Mouse (Mus musculus): Measurements from ENCODE around the gene Mgat4a. TPM values are rescaled to one million over a fixed set of nuclear protein-coding genes. Genes with fewer than 3 reads are reported as not detected.

The Mgat4a gene
- polyA plus RNA-seq, 1 experiment from 2014 or later, result 1.2 TPM

GRCm38 (mm10) chr1:37481331-37481730, 59.5 kb downstream of the Mgat4a start:
- Histone ChIP-seq H3K36me3 (no peaks in the 10 kb centered on the region), H3K27me3 (ENCODE audit: insufficient read depth, poor library complexity, severe bottlenecking) (no peaks in the 10 kb centered on the region), H3K4me1 (replicated peaks) (peaks cover 3% of the 10 kb centered on the region; the same call in 1 of the 2 replicates), H3K4me3 (no peak overlapping the region), H3K9me3 (no peaks in the 10 kb centered on the region), H3K27ac (no peak overlapping the region)
- DNase-seq (ENCODE audit: low spot score), result no peak
- WGBS, result 94% methylated on average over 2 of the region's 2 CpGs

- whole genome bisulfite sequencing, result 90% methylated on average over 6 of the region's 6 CpGs
- no peak overlapping the region for H3K27ac ChIP-seq
- no peaks in the 10 kb centered on the region for H3K36me3 ChIP-seq
- H3K4me1 ChIP-seq (replicated peaks), result peaks cover 7% of the 10 kb centered on the region; the same call in 1 of the 2 replicates
- H3K4me3 ChIP-seq, result no peak overlapping the region
- H3K9me3 ChIP-seq, result no peaks in the 10 kb centered on the region
- DNase-seq (ENCODE audit: low spot score), result no peak
- H3K27me3 ChIP-seq (ENCODE audit: insufficient read depth, poor library complexity, severe bottlenecking), result no peaks in the 10 kb centered on the region
Observed at GRCm38 (mm10) chr1:37480731-37481130, 60.1 kb downstream of the Mgat4a start.

GRCm38 (mm10) chr1:37479759-37480158, 61.1 kb downstream of the Mgat4a start:
- no peaks in the 10 kb centered on the region for H3K9me3 ChIP-seq
- H3K27me3 ChIP-seq (ENCODE audit: insufficient read depth, poor library complexity, severe bottlenecking), result no peaks in the 10 kb centered on the region
- H3K36me3 ChIP-seq, result no peaks in the 10 kb centered on the region
- H3K4me3 ChIP-seq, result no peak overlapping the region
- no peak overlapping the region for H3K27ac ChIP-seq
- peaks cover 7% of the 10 kb centered on the region; the same call in 1 of the 2 replicates for H3K4me1 ChIP-seq (replicated peaks)
- WGBS, result 88% methylated on average over 8 of the region's 8 CpGs
- no peak for DNase-seq (ENCODE audit: low spot score)

- H3K27me3 ChIP-seq (ENCODE audit: insufficient read depth, poor library complexity, severe bottlenecking), result no peaks in the 10 kb centered on the region
- H3K9me3 ChIP-seq, result no peaks in the 10 kb centered on the region
- H3K36me3 ChIP-seq, result no peaks in the 10 kb centered on the region
- no peak overlapping the region for H3K4me3 ChIP-seq
- 75% methylated on average over 9 of the region's 9 CpGs for WGBS
- peaks cover 7% of the 10 kb centered on the region; the same call in 1 of the 2 replicates for H3K4me1 ChIP-seq (replicated peaks)
- no peak overlapping the region for H3K27ac ChIP-seq
- DNase-seq (ENCODE audit: low spot score), result no peak
Observed at GRCm38 (mm10) chr1:37479074-37479473, 61.7 kb downstream of the Mgat4a start.

- no peak overlapping the region for H3K27ac ChIP-seq
- WGBS, result 84% methylated on average over 7 of the region's 7 CpGs
- DNase-seq (ENCODE audit: low spot score), result no peak
- H3K36me3 ChIP-seq, result no peaks in the 10 kb centered on the region
- H3K27me3 ChIP-seq (ENCODE audit: insufficient read depth, poor library complexity, severe bottlenecking), result no peaks in the 10 kb centered on the region
- peaks cover 7% of the 10 kb centered on the region; the same call in 1 of the 2 replicates for H3K4me1 ChIP-seq (replicated peaks)
- no peak overlapping the region for H3K4me3 ChIP-seq
- no peaks in the 10 kb centered on the region for H3K9me3 ChIP-seq
Observed at GRCm38 (mm10) chr1:37478416-37478815, 62.4 kb downstream of the Mgat4a start.

- Histone ChIP-seq H3K9me3 (no peaks in the 10 kb centered on the region), H3K36me3 (no peaks in the 10 kb centered on the region), H3K27me3 (ENCODE audit: insufficient read depth, poor library complexity, severe bottlenecking) (no peaks in the 10 kb centered on the region), H3K27ac (no peak overlapping the region), H3K4me3 (no peak overlapping the region), H3K4me1 (replicated peaks) (peaks cover 7% of the 10 kb centered on the region; the same call in 1 of the 2 replicates)
- DNase-seq (ENCODE audit: low spot score), result no peak
- 88% methylated on average over 5 of the region's 5 CpGs for WGBS
Observed at GRCm38 (mm10) chr1:37477928-37478327, 62.9 kb downstream of the Mgat4a start.

DNA sequence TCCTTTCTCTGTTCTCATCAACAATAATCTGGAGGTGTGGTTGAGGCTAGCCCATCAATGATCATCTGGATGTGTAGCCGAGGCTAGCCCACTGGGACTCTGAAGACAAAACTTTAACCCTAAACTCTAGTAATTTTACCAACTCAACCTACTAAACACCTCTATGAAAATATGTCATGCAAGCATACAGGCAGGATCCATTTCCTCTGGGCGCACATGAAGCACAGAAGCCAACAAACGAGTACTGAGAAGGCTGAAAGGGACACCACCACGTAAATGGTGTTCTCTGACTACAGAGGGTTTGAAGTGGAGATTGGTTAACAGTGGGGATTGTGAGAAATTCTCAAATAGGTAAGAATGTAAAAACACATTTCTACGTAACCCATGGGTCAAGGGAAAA, 63.6 kb downstream of the Mgat4a start:
- 95% methylated on average over 5 of the region's 5 CpGs for WGBS
- H3K4me1 ChIP-seq (replicated peaks), result peaks cover 7% of the 10 kb centered on the region; the same call in 1 of the 2 replicates
- DNase-seq (ENCODE audit: low spot score), result no peak
- no peaks in the 10 kb centered on the region for H3K36me3 ChIP-seq
- no peak overlapping the region for H3K4me3 ChIP-seq
- H3K27me3 ChIP-seq (ENCODE audit: insufficient read depth, poor library complexity, severe bottlenecking), result no peaks in the 10 kb centered on the region
- H3K9me3 ChIP-seq, result no peaks in the 10 kb centered on the region
- H3K27ac ChIP-seq, result no peak overlapping the region

GRCm38 (mm10) chr1:37475312-37475711, 65.5 kb downstream of the Mgat4a start:
- WGBS, result 93% methylated on average over 3 of the region's 3 CpGs
- peaks cover 7% of the 10 kb centered on the region; the same call in 1 of the 2 replicates for H3K4me1 ChIP-seq (replicated peaks)
- no peak for DNase-seq (ENCODE audit: low spot score)
- no peak overlapping the region for H3K27ac ChIP-seq
- H3K9me3 ChIP-seq, result no peaks in the 10 kb centered on the region
- no peak overlapping the region for H3K4me3 ChIP-seq
- no peaks in the 10 kb centered on the region for H3K36me3 ChIP-seq
- H3K27me3 ChIP-seq (ENCODE audit: insufficient read depth, poor library complexity, severe bottlenecking), result no peaks in the 10 kb centered on the region

GRCm38 (mm10) chr1:37474634-37475190, 66.1 kb downstream of the Mgat4a start:
- Histone ChIP-seq H3K27ac (no peak overlapping the region), H3K4me3 (no peak overlapping the region)
- WGBS, result 91% methylated on average over 6 of the region's 6 CpGs

DNA sequence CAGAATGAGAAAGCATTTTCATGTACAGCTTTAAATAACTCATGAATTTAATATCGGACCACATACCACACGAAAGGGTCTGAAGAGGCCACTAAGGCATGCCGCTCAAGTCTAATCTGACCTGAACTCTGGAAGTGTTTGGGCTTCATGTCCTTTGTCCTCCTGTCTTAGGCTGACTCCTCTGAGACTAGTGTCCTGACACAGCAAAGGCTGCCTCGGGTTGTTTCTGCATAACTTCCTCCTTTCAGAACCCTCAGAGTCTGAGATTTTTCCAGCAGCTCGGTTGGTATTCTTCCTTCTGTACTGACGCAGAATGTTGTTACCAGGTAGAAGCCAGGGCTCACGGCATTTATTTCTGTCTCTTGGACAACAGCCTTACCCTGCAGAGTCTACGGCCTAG, 66.8 kb downstream of the Mgat4a start:
- no peak overlapping the region for H3K27ac ChIP-seq
- 81% methylated on average over 8 of the region's 8 CpGs for WGBS
- H3K36me3 ChIP-seq, result no peaks in the 10 kb centered on the region
- no peak overlapping the region for H3K4me3 ChIP-seq
- no peaks in the 10 kb centered on the region for H3K9me3 ChIP-seq
- no peaks in the 10 kb centered on the region for H3K27me3 ChIP-seq (ENCODE audit: insufficient read depth, poor library complexity, severe bottlenecking)
- no peak for DNase-seq (ENCODE audit: low spot score)
- peaks cover 7% of the 10 kb centered on the region; the same call in 1 of the 2 replicates for H3K4me1 ChIP-seq (replicated peaks)

More at GRCm38 (mm10) chr1:37474634-37475190, 66.1 kb downstream of the Mgat4a start:
- no peaks in the 10 kb centered on the region for H3K27me3 ChIP-seq (ENCODE audit: insufficient read depth, poor library complexity, severe bottlenecking)
- DNase-seq (ENCODE audit: low spot score), result no peak
- H3K4me1 ChIP-seq (replicated peaks), result peaks cover 7% of the 10 kb centered on the region; the same call in 1 of the 2 replicates
- H3K36me3 ChIP-seq, result no peaks in the 10 kb centered on the region
- no peaks in the 10 kb centered on the region for H3K9me3 ChIP-seq

DNA sequence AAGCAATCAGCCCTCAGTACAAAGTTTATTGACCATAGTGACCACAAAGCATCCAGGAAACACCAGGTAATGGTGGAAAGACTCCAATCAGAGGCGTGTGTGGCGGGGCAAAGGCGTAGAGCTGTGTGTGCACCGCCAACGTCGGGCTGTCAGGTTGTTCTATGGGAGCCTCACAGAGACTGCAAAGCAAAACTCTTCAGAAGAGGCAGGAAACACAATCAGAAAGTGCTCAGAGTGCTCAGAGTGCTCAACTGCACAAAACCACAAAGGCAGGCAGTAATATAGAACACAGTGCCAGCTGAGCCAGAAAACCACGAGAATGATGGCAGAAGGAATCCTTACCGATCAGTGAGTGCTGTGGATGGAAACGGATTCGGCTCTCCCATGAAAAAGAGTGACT, 67.6 kb downstream of the Mgat4a start:
- Histone ChIP-seq H3K36me3 (no peaks in the 10 kb centered on the region), H3K27me3 (ENCODE audit: insufficient read depth, poor library complexity, severe bottlenecking) (no peaks in the 10 kb centered on the region), H3K9me3 (no peaks in the 10 kb centered on the region), H3K27ac (no peak overlapping the region), H3K4me3 (no peak overlapping the region), H3K4me1 (replicated peaks) (peaks cover 7% of the 10 kb centered on the region; the same call in 1 of the 2 replicates)
- DNase-seq (ENCODE audit: low spot score), result no peak
- 92% methylated on average over 10 of the region's 10 CpGs for WGBS

GRCm38 (mm10) chr1:37471179-37472148, 69.4 kb downstream of the Mgat4a start:
- no peak overlapping the region for H3K4me3 ChIP-seq
- 90% methylated on average over 6 of the region's 6 CpGs for WGBS
- H3K27me3 ChIP-seq (ENCODE audit: insufficient read depth, poor library complexity, severe bottlenecking), result no peaks in the 10 kb centered on the region
- no peak overlapping the region for H3K27ac ChIP-seq
- peaks cover 5% of the 10 kb centered on the region; the same call in 1 of the 2 replicates for H3K4me1 ChIP-seq (replicated peaks)
- no peaks in the 10 kb centered on the region for H3K9me3 ChIP-seq
- H3K36me3 ChIP-seq, result no peaks in the 10 kb centered on the region
- DNase-seq (ENCODE audit: low spot score), result no peak

- H3K4me3 ChIP-seq, result no peak overlapping the region
- no peaks in the 10 kb centered on the region for H3K4me1 ChIP-seq (replicated peaks)
- no peak for DNase-seq (ENCODE audit: low spot score)
- H3K27ac ChIP-seq, result no peak overlapping the region
- H3K9me3 ChIP-seq, result no peaks in the 10 kb centered on the region
- H3K27me3 ChIP-seq (ENCODE audit: insufficient read depth, poor library complexity, severe bottlenecking), result no peaks in the 10 kb centered on the region
- WGBS, result 90% methylated on average over 5 of the region's 5 CpGs
- no peaks in the 10 kb centered on the region for H3K36me3 ChIP-seq
Observed at GRCm38 (mm10) chr1:37469007-37469406, 71.8 kb downstream of the Mgat4a start.

Data from hindbrain, embryonic 10.5 days (tissue).